Comparison of ENCODE assay signal across 25 mouse cellular contexts in genomic region chr9:49601215-49601614, GRCm38 (mm10).
DNase-seq lines count a peak whose midpoint lies in the region; ATAC-seq lines count a peak whose summit lies in the region.
"Had no signal": no experiment of that assay in that cellular context is flagged by ENCODE, and none has a peak within 500 bp of the region (broad histone marks: within the 10 kb centered on the region; RNA-seq: fewer than 3 reads in every experiment).

No protein-coding gene starts in this region.

- no peaks in the 10 kb centered on the region for H3K36me3 ChIP-seq in midbrain, embryonic 13.5 days
- no peaks in the 10 kb centered on the region for H3K36me3 ChIP-seq in midbrain, embryonic 10.5 days
- no peaks in the 10 kb centered on the region for H3K36me3 ChIP-seq in forebrain, embryonic 16.5 days (ENCODE audit: control insufficient read depth, insufficient read depth)
- H3K36me3 ChIP-seq in midbrain, embryonic 16.5 days (ENCODE audit: control insufficient read depth, insufficient read depth, low read length), result no peaks in the 10 kb centered on the region
- H3K36me3 ChIP-seq: limb, embryonic 13.5 days; liver, embryonic 12.5 days; stomach, embryonic 15.5 days had no signal

- intact Hi-C loops in heart, postnatal 36 days (cut with DNase I), result no loop called here

- H3K4me2 ChIP-seq in midbrain, embryonic 13.5 days (replicated peaks), result no peak overlapping the region
- H3K4me2 ChIP-seq in forebrain, embryonic 16.5 days (ENCODE audit: low read length), result no peak overlapping the region
- no peak overlapping the region for H3K4me2 ChIP-seq in midbrain, embryonic 16.5 days (ENCODE audit: low read length)
- H3K4me2 ChIP-seq: heart, embryonic 12.5 days; hindbrain, embryonic 15.5 days; kidney, embryonic 15.5 days; limb, embryonic 13.5 days; liver, embryonic 12.5 days; stomach, embryonic 15.5 days had no signal

- H3K9ac ChIP-seq in midbrain, embryonic 13.5 days (replicated peaks), result no peak overlapping the region
- H3K9ac ChIP-seq in forebrain, embryonic 16.5 days (replicated peaks; ENCODE audit: low read depth, low read length), result no peak overlapping the region
- H3K9ac ChIP-seq in midbrain, embryonic 16.5 days (ENCODE audit: low read depth, low read length), result no peak overlapping the region
- H3K9ac ChIP-seq: heart, embryonic 12.5 days; hindbrain, embryonic 15.5 days; kidney, embryonic 15.5 days; limb, embryonic 13.5 days; liver, embryonic 12.5 days; stomach, embryonic 15.5 days had no signal

- H3K27ac ChIP-seq in midbrain, embryonic 13.5 days, result peak overlapping the region; percentile 5; the same call in 1 of the 2 replicates
- no peak overlapping the region for H3K27ac ChIP-seq in midbrain, embryonic 10.5 days (replicated peaks)
- no peak overlapping the region; the same call in 1 of the 2 replicates for H3K27ac ChIP-seq in forebrain, embryonic 16.5 days (ENCODE audit: low read length)
- peak overlapping the region; percentile 45 for H3K27ac ChIP-seq in midbrain, embryonic 16.5 days (ENCODE audit: low read length)
- H3K27ac ChIP-seq: hindbrain, embryonic 15.5 days; kidney, embryonic 15.5 days; limb, embryonic 13.5 days; liver, embryonic 12.5 days; stomach, embryonic 15.5 days had no signal

- no peaks in the 10 kb centered on the region for H3K9me3 ChIP-seq in midbrain, embryonic 13.5 days
- H3K9me3 ChIP-seq in midbrain, embryonic 10.5 days (replicated peaks), result no peaks in the 10 kb centered on the region
- H3K9me3 ChIP-seq in forebrain, embryonic 16.5 days (ENCODE audit: control insufficient read depth, low read length), result no peaks in the 10 kb centered on the region
- no peaks in the 10 kb centered on the region for H3K9me3 ChIP-seq in midbrain, embryonic 16.5 days (replicated peaks; ENCODE audit: control insufficient read depth, low read length, poor library complexity, severe bottlenecking)
- H3K9me3 ChIP-seq: heart, embryonic 12.5 days; hindbrain, embryonic 15.5 days; kidney, embryonic 15.5 days; limb, embryonic 13.5 days; liver, embryonic 12.5 days; stomach, embryonic 15.5 days had no signal

- no peaks in the 10 kb centered on the region for H3K27me3 ChIP-seq in midbrain, embryonic 13.5 days
- H3K27me3 ChIP-seq in midbrain, embryonic 10.5 days (ENCODE audit: low read depth, poor library complexity, severe bottlenecking), result no peaks in the 10 kb centered on the region
- H3K27me3 ChIP-seq in forebrain, embryonic 16.5 days (replicated peaks; ENCODE audit: control insufficient read depth, insufficient read depth, low read length), result no peaks in the 10 kb centered on the region
- H3K27me3 ChIP-seq in midbrain, embryonic 16.5 days (ENCODE audit: control insufficient read depth, insufficient read depth, low read depth, low read length), result no peaks in the 10 kb centered on the region
- H3K27me3 ChIP-seq: hindbrain, embryonic 15.5 days; kidney, embryonic 15.5 days; liver, embryonic 12.5 days; stomach, embryonic 15.5 days had no signal

- H3K4me3 ChIP-seq in midbrain, embryonic 13.5 days (replicated peaks), result no peak overlapping the region
- no peak overlapping the region for H3K4me3 ChIP-seq in midbrain, embryonic 10.5 days
- H3K4me3 ChIP-seq in forebrain, embryonic 16.5 days (replicated peaks; ENCODE audit: low read length), result no peak overlapping the region
- no peak overlapping the region for H3K4me3 ChIP-seq in midbrain, embryonic 16.5 days (ENCODE audit: low read depth, low read length)
- H3K4me3 ChIP-seq: heart, embryonic 12.5 days; hindbrain, embryonic 15.5 days; kidney, embryonic 15.5 days; limb, embryonic 13.5 days; liver, embryonic 12.5 days; stomach, embryonic 15.5 days had no signal

- no peak for ATAC-seq in midbrain, embryonic 13.5 days
- peak; percentile 64 for ATAC-seq in forebrain, embryonic 16.5 days
- no peak for ATAC-seq in midbrain, embryonic 16.5 days
- ATAC-seq: intestine, postnatal 0 days; liver, embryonic 12.5 days had no signal

- peaks cover 38% of the 10 kb centered on the region for H3K4me1 ChIP-seq in midbrain, embryonic 13.5 days (replicated peaks)
- H3K4me1 ChIP-seq in midbrain, embryonic 10.5 days, result peaks cover 11% of the 10 kb centered on the region
- H3K4me1 ChIP-seq in forebrain, embryonic 16.5 days (replicated peaks; ENCODE audit: control insufficient read depth, insufficient read depth, low read length), result peaks cover 23% of the 10 kb centered on the region
- H3K4me1 ChIP-seq in midbrain, embryonic 16.5 days (ENCODE audit: control insufficient read depth, insufficient read depth, low read length), result peaks cover 31% of the 10 kb centered on the region
- H3K4me1 ChIP-seq: liver, embryonic 12.5 days had no signal

- 74% methylated on average over 4 of the region's 4 CpGs for WGBS in midbrain, embryonic 13.5 days
- WGBS in midbrain, embryonic 10.5 days, result 89% methylated on average over 4 of the region's 4 CpGs
- WGBS in forebrain, embryonic 16.5 days, result 38% methylated on average over 4 of the region's 4 CpGs
- 59% methylated on average over 4 of the region's 4 CpGs for WGBS in midbrain, embryonic 16.5 days

- peak; percentile 17 for DNase-seq in heart, adult 11 months
- DNase-seq in heart, postnatal 36 days, result no peak
- no peak for DNase-seq in midbrain, embryonic 10.5 days (ENCODE audit: low spot score)
- no peak for DNase-seq in Muller cell, postnatal 12 days (ENCODE audit: inconsistent ontology term)
- no peak for DNase-seq in cerebellum, postnatal 25 days
- DNase-seq: adrenal gland, postnatal 10 days; cerebellum, adult 9-10 months; gastrocnemius, postnatal 10 days; heart, adult 18-20 months; heart, postnatal 10 days; kidney, postnatal 36 days; lung, adult 18-20 months; lung, postnatal 14 days; right cerebral cortex, adult 18-20 months; thymus, postnatal 25 days had no signal

Comparison
In these comparisons a context has a peak if more than half of its experiments do, and no peak if none do; other contexts are left out.
1. H3K27ac ChIP-seq: peak in midbrain, embryonic 13.5 days (single experiment) and midbrain, embryonic 16.5 days (single experiment); none in midbrain, embryonic 10.5 days (single experiment) and forebrain, embryonic 16.5 days (single experiment).